Mouse (Mus musculus): ENCODE data around the gene Atp5b. TPM values are rescaled to one million over a fixed set of nuclear protein-coding genes. Genes with fewer than 3 reads are reported as not detected.
A peak's percentile ranks its signal among the peaks of the same experiment; 100 is the strongest.

Atp5b gene
- 1,886 and 2,113 TPM in 2 replicates for polyA plus RNA-seq (2015; fragmentation: Nextera tagmentation; extraction: Ambion mirVana)

- WGBS: under 1% methylated on average over 34 of the region's 34 CpGs
- H3K9me3 ChIP-seq: no peaks in the 10 kb centered on the region
- peak within 1 kb of the TSS; percentile 97 for H3K9ac ChIP-seq
- ATAC-seq (ENCODE audit: insufficient number of reproducible peaks, low FRiP score, low TSS enrichment, low read depth): peak; percentile 98
- peak within 1 kb of the TSS; percentile 94 for H3K4me3 ChIP-seq
- no peaks in the 10 kb centered on the region for H3K27me3 ChIP-seq
- H3K4me2 ChIP-seq: peak within 1 kb of the TSS; percentile 67
- peak within 1 kb of the TSS; percentile 85 for H3K27ac ChIP-seq
- H3K36me3 ChIP-seq: peaks cover 36% of the 10 kb centered on the region
- H3K4me1 ChIP-seq: peaks cover 19% of the 10 kb centered on the region
Observed at GRCm38 (mm10) chr10:128082880-128083421, at the start of gene Atp5b. Gene Atp5b, plus strand, starts transcription at chr10:128083273.

GRCm38 (mm10) chr10:128036746-128037425, 46.2 kb upstream of the Atp5b start:
- 4% methylated on average over 10 of the region's 10 CpGs for WGBS
- Histone ChIP-seq H3K9ac (peak overlapping the region; percentile 98), H3K36me3 (peaks cover 35% of the 10 kb centered on the region), H3K9me3 (no peaks in the 10 kb centered on the region), H3K27ac (peak overlapping the region; percentile 97), H3K4me3 (peak overlapping the region; percentile 90), H3K4me2 (peak overlapping the region; percentile 62), H3K4me1 (peaks cover 51% of the 10 kb centered on the region), H3K27me3 (no peaks in the 10 kb centered on the region)
- ATAC-seq (ENCODE audit: insufficient number of reproducible peaks, low FRiP score, low TSS enrichment, low read depth): no peak

- Histone ChIP-seq H3K9me3 (no peaks in the 10 kb centered on the region), H3K4me3 (no peak overlapping the region), H3K36me3 (peaks cover 40% of the 10 kb centered on the region), H3K4me1 (peaks cover 60% of the 10 kb centered on the region), H3K9ac (no peak overlapping the region), H3K4me2 (no peak overlapping the region), H3K27me3 (no peaks in the 10 kb centered on the region), H3K27ac (peak overlapping the region; percentile 51)
- no peak for ATAC-seq (ENCODE audit: insufficient number of reproducible peaks, low FRiP score, low TSS enrichment, low read depth)
- 77% methylated on average over 3 of the region's 3 CpGs for WGBS
Observed at GRCm38 (mm10) chr10:128037921-128038320, 45.2 kb upstream of the Atp5b start.

DNA sequence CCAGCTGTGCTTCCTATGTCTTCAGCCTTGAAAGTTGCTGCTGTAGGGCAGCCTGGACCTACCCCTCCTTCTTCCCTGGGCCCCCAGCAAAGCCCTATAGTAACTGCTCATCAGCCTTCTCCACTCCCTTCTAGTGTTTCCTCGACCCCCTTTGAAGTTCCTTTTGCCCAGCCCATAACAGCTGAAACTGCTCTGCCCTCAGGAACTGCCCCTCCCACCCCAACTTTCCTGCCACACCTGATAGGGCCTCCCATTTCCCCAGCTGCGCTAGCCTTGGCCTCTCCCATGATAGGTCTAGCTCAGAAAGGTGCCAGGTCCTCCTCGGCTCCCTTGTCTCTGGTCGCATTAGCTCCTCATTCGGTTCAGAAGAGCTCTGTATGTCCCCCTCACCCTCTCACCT, 43.9 kb upstream of the Atp5b start:
- Histone ChIP-seq H3K9me3 (no peaks in the 10 kb centered on the region), H3K27me3 (no peaks in the 10 kb centered on the region), H3K4me2 (no peak overlapping the region), H3K4me3 (no peak overlapping the region), H3K4me1 (peaks cover 70% of the 10 kb centered on the region), H3K36me3 (peaks cover 45% of the 10 kb centered on the region), H3K27ac (0 out of 2 replicates have a peak overlapping the region, but pooled peaks have one; percentile 22), H3K9ac (no peak overlapping the region)
- ATAC-seq (ENCODE audit: insufficient number of reproducible peaks, low FRiP score, low TSS enrichment, low read depth): no peak
- WGBS: 27% methylated on average over 5 of the region's 5 CpGs

DNA sequence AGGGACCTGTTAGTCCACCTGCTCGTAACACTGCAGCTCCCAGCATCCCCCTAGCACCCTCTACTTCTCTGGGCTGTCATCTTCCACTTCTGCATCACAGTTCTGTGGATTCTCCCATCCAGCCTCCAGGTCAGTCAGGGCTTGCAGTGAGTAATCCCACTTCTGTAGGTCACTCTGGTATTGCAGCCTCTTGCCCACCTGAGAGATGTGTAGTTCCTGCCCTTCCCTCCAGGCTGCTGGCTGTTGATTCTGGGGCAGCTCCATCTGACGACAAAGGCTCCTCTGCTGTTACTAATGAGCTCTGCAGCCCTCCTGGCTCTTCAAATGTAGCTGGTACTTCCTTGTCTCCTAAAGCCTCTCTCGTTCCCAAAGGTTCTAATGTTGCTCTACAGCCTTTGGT, 43.2 kb upstream of the Atp5b start:
- Histone ChIP-seq H3K36me3 (peaks cover 52% of the 10 kb centered on the region), H3K27ac (no peak overlapping the region), H3K4me2 (no peak overlapping the region), H3K9me3 (no peaks in the 10 kb centered on the region), H3K9ac (no peak overlapping the region), H3K27me3 (no peaks in the 10 kb centered on the region), H3K4me3 (no peak overlapping the region), H3K4me1 (peaks cover 71% of the 10 kb centered on the region)
- no peak for ATAC-seq (ENCODE audit: insufficient number of reproducible peaks, low FRiP score, low TSS enrichment, low read depth)
- 66% methylated on average over 3 of the region's 3 CpGs for WGBS

DNA sequence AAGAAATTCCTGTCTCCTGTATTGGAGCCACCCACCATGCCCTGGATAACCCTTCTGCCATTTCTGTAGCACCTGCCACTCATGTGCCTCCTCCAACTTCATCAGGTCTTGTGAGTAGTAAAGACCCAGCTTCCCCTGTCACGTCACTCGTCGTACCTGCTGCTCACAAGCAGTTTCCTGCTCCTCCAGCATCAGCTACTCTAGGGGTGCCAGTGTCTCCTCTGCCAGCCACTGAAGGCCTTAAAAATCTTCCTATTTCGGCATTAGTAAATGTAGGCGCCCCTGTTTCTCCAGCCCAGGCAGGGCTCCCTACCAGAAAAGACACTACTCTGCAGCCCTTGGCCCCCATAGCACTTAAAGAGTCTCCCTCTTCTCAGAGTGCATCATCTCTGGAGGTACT, 42.8 kb upstream of the Atp5b start:
- no peak overlapping the region for H3K4me3 ChIP-seq
- 85% methylated on average over 5 of the region's 5 CpGs for WGBS
- no peak overlapping the region for H3K27ac ChIP-seq
- H3K9ac ChIP-seq: no peak overlapping the region
- H3K9me3 ChIP-seq: no peaks in the 10 kb centered on the region
- peaks cover 55% of the 10 kb centered on the region for H3K36me3 ChIP-seq
- H3K4me1 ChIP-seq: peaks cover 71% of the 10 kb centered on the region
- no peak overlapping the region for H3K4me2 ChIP-seq
- no peak for ATAC-seq (ENCODE audit: insufficient number of reproducible peaks, low FRiP score, low TSS enrichment, low read depth)
- no peaks in the 10 kb centered on the region for H3K27me3 ChIP-seq

GRCm38 (mm10) chr10:128041636-128042035, 41.4 kb upstream of the Atp5b start:
- H3K4me1 ChIP-seq: peaks cover 71% of the 10 kb centered on the region
- H3K36me3 ChIP-seq: peaks cover 68% of the 10 kb centered on the region
- no peak for ATAC-seq (ENCODE audit: insufficient number of reproducible peaks, low FRiP score, low TSS enrichment, low read depth)
- no peaks in the 10 kb centered on the region for H3K27me3 ChIP-seq
- H3K4me2 ChIP-seq: no peak overlapping the region
- H3K4me3 ChIP-seq: no peak overlapping the region
- no peak overlapping the region for H3K27ac ChIP-seq
- H3K9ac ChIP-seq: no peak overlapping the region
- H3K9me3 ChIP-seq: no peaks in the 10 kb centered on the region
- 75% methylated on average over 4 of the region's 4 CpGs for WGBS

- Histone ChIP-seq H3K4me3 (no peak overlapping the region), H3K9me3 (no peaks in the 10 kb centered on the region), H3K36me3 (peaks cover 74% of the 10 kb centered on the region), H3K4me1 (peaks cover 66% of the 10 kb centered on the region), H3K4me2 (no peak overlapping the region), H3K9ac (no peak overlapping the region), H3K27ac (0 out of 2 replicates have a peak overlapping the region, but pooled peaks have one; percentile 27), H3K27me3 (no peaks in the 10 kb centered on the region)
- WGBS: 96% methylated on average over 3 of the region's 3 CpGs
- no peak for ATAC-seq (ENCODE audit: insufficient number of reproducible peaks, low FRiP score, low TSS enrichment, low read depth)
Observed at GRCm38 (mm10) chr10:128042466-128042865, 40.6 kb upstream of the Atp5b start.

DNA sequence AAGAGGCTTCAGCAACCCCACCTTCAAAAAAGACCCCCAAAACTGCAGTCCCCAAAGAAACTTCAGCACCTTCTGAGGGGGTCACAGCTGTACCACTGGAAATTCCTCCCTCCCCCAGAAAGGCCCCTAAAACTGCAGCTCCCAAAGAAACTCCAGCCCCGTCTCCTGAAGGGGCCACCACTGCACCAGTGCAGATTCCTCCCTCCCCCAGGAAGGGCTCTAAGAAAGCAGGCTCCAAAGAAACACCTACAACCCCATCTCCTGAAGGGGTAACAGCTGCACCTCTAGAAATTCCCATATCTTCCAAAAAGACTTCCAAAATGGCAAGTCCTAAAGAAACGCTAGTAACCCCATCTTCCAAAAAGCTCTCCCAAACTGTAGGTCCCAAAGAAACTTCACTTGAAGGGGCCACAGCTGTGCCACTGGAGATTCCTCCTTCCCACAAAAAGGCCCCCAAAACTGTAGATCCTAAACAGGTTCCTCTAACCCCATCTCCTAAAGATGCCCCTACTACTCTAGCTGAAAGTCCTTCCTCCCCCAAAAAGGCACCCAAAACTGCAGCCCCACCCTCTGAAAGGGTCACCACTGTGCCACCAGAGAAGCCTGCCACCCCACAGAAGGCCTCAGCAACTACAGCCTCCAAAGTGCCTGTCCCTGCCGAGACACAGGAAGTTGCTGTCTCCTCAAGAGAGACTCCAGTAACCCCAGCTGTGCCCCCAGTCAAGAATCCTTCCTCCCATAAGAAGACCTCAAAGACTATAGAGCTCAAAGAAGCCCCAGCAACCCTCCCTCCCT, 39.8 kb upstream of the Atp5b start:
- H3K9ac ChIP-seq: 0 out of 2 replicates have a peak overlapping the region, but pooled peaks have one; percentile 17
- H3K36me3 ChIP-seq: peaks cover 79% of the 10 kb centered on the region
- 60% methylated on average over 3 of the region's 3 CpGs for WGBS
- H3K27me3 ChIP-seq: no peaks in the 10 kb centered on the region
- H3K4me2 ChIP-seq: no peak overlapping the region
- H3K9me3 ChIP-seq: no peaks in the 10 kb centered on the region
- peak overlapping the region; percentile 35; the same call in 1 of the 2 replicates for H3K27ac ChIP-seq
- H3K4me1 ChIP-seq: peaks cover 61% of the 10 kb centered on the region
- no peak for ATAC-seq (ENCODE audit: insufficient number of reproducible peaks, low FRiP score, low TSS enrichment, low read depth)
- no peak overlapping the region for H3K4me3 ChIP-seq

DNA sequence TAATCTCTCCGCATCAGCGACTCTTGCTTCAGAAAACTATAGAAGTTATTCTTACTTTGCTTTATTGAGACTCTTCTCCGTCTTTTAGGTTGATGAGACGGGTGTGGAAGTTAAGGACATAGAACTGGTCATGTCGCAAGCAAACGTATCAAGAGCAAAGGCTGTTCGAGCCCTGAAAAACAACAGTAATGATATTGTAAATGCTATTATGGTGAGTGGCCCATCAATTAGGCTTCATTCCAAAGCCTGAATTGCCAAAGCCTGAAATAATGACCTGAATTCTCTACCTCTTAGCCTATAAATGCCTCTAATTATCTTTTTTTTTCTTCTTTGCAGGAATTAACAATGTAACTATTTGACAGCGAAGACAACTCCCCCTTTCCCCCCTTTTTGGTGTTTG, 34.9 kb upstream of the Atp5b start:
- Histone ChIP-seq H3K4me3 (no peak overlapping the region), H3K27me3 (no peaks in the 10 kb centered on the region), H3K4me2 (no peak overlapping the region), H3K9ac (no peak overlapping the region), H3K36me3 (peaks cover 78% of the 10 kb centered on the region), H3K4me1 (peaks cover 14% of the 10 kb centered on the region), H3K27ac (no peak overlapping the region), H3K9me3 (no peaks in the 10 kb centered on the region)
- 95% methylated on average over 8 of the region's 8 CpGs for WGBS
- ATAC-seq (ENCODE audit: insufficient number of reproducible peaks, low FRiP score, low TSS enrichment, low read depth): no peak

- Histone ChIP-seq H3K27me3 (no peaks in the 10 kb centered on the region), H3K4me1 (peaks cover 2% of the 10 kb centered on the region), H3K27ac (no peak overlapping the region), H3K4me3 (no peak overlapping the region), H3K9me3 (no peaks in the 10 kb centered on the region), H3K36me3 (peaks cover 67% of the 10 kb centered on the region), H3K4me2 (no peak overlapping the region), H3K9ac (no peak overlapping the region)
- ATAC-seq (ENCODE audit: insufficient number of reproducible peaks, low FRiP score, low TSS enrichment, low read depth): no peak
- WGBS: 99% methylated on average over 2 of the region's 2 CpGs
Observed at GRCm38 (mm10) chr10:128049741-128050140, 33.3 kb upstream of the Atp5b start.

- ATAC-seq (ENCODE audit: insufficient number of reproducible peaks, low FRiP score, low TSS enrichment, low read depth): no peak
- no peak overlapping the region for H3K4me3 ChIP-seq
- H3K27ac ChIP-seq: no peak overlapping the region
- H3K4me2 ChIP-seq: no peak overlapping the region
- no peaks in the 10 kb centered on the region for H3K4me1 ChIP-seq
- no peaks in the 10 kb centered on the region for H3K27me3 ChIP-seq
- H3K9ac ChIP-seq: no peak overlapping the region
- no peaks in the 10 kb centered on the region for H3K9me3 ChIP-seq
- H3K36me3 ChIP-seq: peaks cover 63% of the 10 kb centered on the region
- WGBS: 79% methylated on average over 2 of the region's 2 CpGs
Observed at GRCm38 (mm10) chr10:128050355-128050754, 32.7 kb upstream of the Atp5b start.
